Mouse (Mus musculus) stomach, embryonic 15.5 days (tissue): ENCODE measurements around the gene Irf4. TPM values are rescaled to one million over a fixed set of nuclear protein-coding genes. Genes with fewer than 3 reads are reported as not detected.

ENCODE experiments used
- ATAC-seq: fragments of 200-750 bp; cut with Nextera tagmentation; 2 replicates; pipeline ENCODE4 v1.8.0; 2017; ENCODE audit warnings: low read depth, moderate number of reproducible peaks, moderate TSS enrichment; ENCODE audit not compliant: insufficient read depth, low FRiP score
- H3K27ac ChIP-seq: fragments of 300-500 bp; sonication (generic); 2 replicates; pipeline ENCODE4 v1.5.1; 2015; ENCODE audit warnings: mild to moderate bottlenecking, inconsistent platforms
- H3K27me3 ChIP-seq: fragments of 300-500 bp; sonication (generic); replicated peaks from 2 replicates; pipeline ENCODE4 v1.6.1; 2015; ENCODE audit warnings: inconsistent platforms
- H3K36me3 ChIP-seq: fragments of 300-500 bp; sonication (generic); 2 replicates; pipeline ENCODE4 v1.6.1; 2015; ENCODE audit warnings: inconsistent platforms
- H3K4me1 ChIP-seq: fragments of 300-500 bp; sonication (generic); 2 replicates; pipeline ENCODE4 v1.6.1; 2015; ENCODE audit warnings: inconsistent platforms
- H3K4me2 ChIP-seq: fragments of 300-500 bp; sonication (generic); 2 replicates; pipeline ENCODE4 v1.6.1; 2015; ENCODE audit warnings: mild to moderate bottlenecking, inconsistent platforms
- H3K4me3 ChIP-seq: fragments of 300-500 bp; sonication (generic); replicated peaks from 2 replicates; pipeline ENCODE4 v1.5.1; 2015; ENCODE audit warnings: inconsistent platforms
- H3K9ac ChIP-seq: fragments of 300-500 bp; sonication (generic); 2 replicates; pipeline ENCODE4 v1.6.1; 2015; ENCODE audit warnings: inconsistent platforms
- H3K9me3 ChIP-seq: fragments of 300-500 bp; sonication (generic); 2 replicates; pipeline ENCODE4 v1.6.1; 2016; ENCODE audit warnings: inconsistent platforms
- WGBS: fragments of 180-500 bp; shearing (Covaris S2); methylation state at CpG from one replicate; pipeline ENCODE4 v1.1.7; 2015; 5-methylcytosine and 5-hydroxymethylcytosine counted together
- polyA plus RNA-seq: library from polyadenylated mRNA; unstranded; fragments of >200 nt; fragmentation: Nextera tagmentation; extraction: Ambion mirVana; gene quantifications from 2 replicates; pipeline ENCODE4 v1.2.1, GENCODE M21; 2015

Irf4 gene
- 0.06 and 0.09 TPM in 2 replicates for polyA plus RNA-seq

DNA sequence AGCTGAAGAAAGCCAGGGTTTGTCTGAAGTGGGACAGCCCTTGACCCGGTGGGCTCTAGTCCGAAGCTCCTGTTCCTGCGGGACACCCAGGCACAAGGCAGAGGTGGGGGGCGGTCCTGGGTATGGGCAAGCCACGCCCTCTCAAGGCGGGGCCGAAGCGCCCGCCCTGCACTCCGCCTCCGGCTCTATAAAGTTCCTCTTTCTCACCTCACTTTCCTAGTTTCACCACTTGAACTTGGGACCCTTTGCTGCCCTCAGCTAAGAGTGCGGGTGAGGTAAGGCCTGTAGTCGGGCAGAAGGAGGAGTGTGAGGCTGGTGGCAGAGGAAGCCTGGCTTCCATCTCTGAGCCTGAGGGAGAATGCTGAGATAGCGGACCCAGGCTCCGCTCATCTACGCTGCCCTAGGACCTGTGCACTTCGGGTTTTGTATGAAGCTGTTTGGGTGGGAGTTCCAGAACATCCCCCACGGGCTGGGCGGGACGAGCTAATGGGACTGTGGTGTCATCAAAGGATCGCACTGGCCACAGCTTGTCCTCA lies at the start of gene Irf4:
Gene Irf4 (plus strand): TSS at position 206 of the 536 bp plus-strand sequence.
- H3K27ac ChIP-seq, result no peak within 1 kb of the TSS
- peak within 1 kb of the TSS; percentile 83 for H3K4me2 ChIP-seq
- H3K4me3 ChIP-seq, result peak within 1 kb of the TSS; percentile 42
- H3K36me3 ChIP-seq, result no peaks in the 10 kb centered on the region
- no peaks in the 10 kb centered on the region for H3K9me3 ChIP-seq
- H3K4me1 ChIP-seq, result peaks cover 19% of the 10 kb centered on the region
- WGBS, result 2% methylated on average over 21 of the region's 21 CpGs
- peaks cover 39% of the 10 kb centered on the region for H3K27me3 ChIP-seq
- no peak within 1 kb of the TSS for H3K9ac ChIP-seq
- peak; percentile 84 for ATAC-seq

DNA sequence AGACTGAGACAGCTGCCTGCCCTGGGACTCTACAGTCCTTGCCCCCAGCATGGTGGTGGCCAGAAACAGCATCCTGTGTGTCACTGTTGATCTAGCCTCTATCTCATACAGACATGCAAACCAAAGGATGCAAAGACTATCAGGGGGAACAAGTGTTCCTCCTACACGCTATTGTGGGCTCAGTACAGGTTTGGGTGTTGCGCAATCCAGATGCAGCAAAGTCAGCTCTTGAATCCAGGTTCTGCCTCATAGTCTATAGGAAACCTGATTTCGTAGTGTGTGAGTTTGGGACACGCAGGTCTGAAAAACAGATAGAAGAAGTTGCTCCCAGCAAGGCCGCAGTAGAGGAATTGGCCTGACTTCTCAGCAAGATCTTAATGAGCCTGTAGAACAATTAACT lies 46.3 kb upstream of the Irf4 start:
- H3K36me3 ChIP-seq, result no peaks in the 10 kb centered on the region
- H3K27ac ChIP-seq, result no peak overlapping the region
- no peak overlapping the region for H3K4me3 ChIP-seq
- 92% methylated on average over 5 of the region's 5 CpGs for WGBS
- no peak for ATAC-seq
- no peaks in the 10 kb centered on the region for H3K27me3 ChIP-seq
- H3K4me1 ChIP-seq, result no peaks in the 10 kb centered on the region
- H3K9ac ChIP-seq, result no peak overlapping the region
- H3K9me3 ChIP-seq, result no peaks in the 10 kb centered on the region
- H3K4me2 ChIP-seq, result no peak overlapping the region

DNA sequence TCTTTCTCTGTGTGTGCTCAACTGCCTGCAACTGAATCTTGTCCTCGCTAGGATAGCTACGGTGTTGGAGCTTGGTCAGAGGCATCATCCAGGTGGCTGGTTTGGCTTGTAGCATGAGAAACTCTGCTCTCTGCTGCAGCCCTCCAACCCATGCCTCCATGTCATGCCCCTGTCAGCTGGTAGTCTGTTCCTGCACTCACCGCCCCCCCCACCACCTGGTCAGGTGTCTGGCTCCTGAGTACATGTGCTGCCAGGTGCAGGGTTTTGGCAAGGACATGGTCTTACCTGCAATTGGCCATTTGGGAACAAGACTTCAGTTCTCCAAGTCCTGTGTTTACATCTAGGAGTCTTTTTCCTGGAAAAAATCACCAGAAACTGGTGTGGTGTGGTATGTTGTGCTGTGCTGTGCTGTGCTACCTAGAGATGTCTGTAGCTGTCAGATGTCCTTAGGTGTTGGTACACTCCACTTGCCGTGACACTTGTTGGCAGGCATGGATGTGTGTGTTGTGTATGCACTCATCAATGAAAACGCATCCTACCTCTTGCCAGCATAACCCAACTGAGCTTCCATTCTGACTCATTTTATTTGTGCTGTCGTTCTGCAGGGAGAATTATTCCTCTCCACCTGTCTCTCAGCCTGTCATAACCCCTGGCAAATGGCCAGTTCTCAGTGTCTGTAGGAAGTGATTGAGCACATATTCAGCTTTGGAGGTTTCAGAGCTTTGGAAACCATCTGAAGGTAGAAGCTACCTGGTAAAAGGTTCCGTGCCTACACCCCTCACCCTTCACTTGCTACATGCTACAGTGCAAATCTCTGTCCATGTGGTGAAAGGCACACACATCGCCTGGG lies 44.6 kb upstream of the Irf4 start:
- Histone ChIP-seq H3K27ac (no peak overlapping the region), H3K36me3 (no peaks in the 10 kb centered on the region), H3K4me1 (no peaks in the 10 kb centered on the region), H3K27me3 (no peaks in the 10 kb centered on the region), H3K9me3 (no peaks in the 10 kb centered on the region), H3K9ac (no peak overlapping the region), H3K4me3 (no peak overlapping the region), H3K4me2 (no peak overlapping the region)
- no peak for ATAC-seq
- 83% methylated on average over 8 of the region's 8 CpGs for WGBS

DNA sequence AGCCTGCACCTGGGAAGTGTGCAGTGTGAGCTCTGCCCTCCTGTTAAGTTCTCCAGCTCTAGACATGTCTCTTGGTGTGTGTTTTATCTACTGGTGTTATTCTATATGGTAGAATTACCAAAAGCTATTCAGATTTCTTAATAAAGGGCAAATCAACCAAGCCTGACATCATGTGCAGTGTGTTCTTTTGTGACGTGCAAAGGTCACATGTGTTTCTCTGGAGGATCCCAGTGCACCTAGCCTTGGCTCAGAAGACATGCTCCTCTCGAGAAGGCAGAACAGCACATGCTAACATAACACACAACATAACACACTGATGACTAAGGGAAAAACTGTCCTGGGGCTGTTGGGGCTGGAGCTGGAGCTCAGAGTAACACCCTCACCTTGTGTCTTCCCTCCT lies 38.0 kb upstream of the Irf4 start:
- 84% methylated on average over 2 of the region's 2 CpGs for WGBS
- no peaks in the 10 kb centered on the region for H3K36me3 ChIP-seq
- H3K27me3 ChIP-seq, result no peaks in the 10 kb centered on the region
- no peak overlapping the region for H3K4me3 ChIP-seq
- no peak overlapping the region for H3K9ac ChIP-seq
- H3K4me1 ChIP-seq, result no peaks in the 10 kb centered on the region
- no peak overlapping the region for H3K27ac ChIP-seq
- H3K4me2 ChIP-seq, result no peak overlapping the region
- H3K9me3 ChIP-seq, result no peaks in the 10 kb centered on the region
- no peak for ATAC-seq

DNA sequence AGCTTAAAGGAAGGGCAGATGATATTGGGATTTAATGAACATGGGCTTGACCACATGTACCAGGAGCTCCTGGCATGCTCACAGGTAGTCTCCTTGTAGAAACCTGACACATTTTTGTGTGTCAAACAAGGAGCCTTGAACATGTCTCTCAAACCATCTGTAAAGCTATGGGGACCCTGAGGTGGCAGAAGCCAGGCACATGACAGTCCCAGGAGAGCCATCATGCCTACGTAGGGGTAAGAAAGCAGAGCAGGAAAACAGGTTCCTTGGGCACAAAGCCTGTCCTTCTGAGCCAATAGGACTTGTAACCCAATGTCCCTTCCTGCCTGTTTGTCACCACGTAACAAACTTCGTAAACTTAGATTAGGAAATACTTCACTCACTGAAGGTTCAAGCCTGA lies 37.3 kb upstream of the Irf4 start:
- Histone ChIP-seq H3K9ac (no peak overlapping the region), H3K4me1 (no peaks in the 10 kb centered on the region), H3K4me3 (no peak overlapping the region), H3K9me3 (no peaks in the 10 kb centered on the region), H3K27ac (no peak overlapping the region), H3K27me3 (no peaks in the 10 kb centered on the region), H3K36me3 (no peaks in the 10 kb centered on the region), H3K4me2 (no peak overlapping the region)
- no peak for ATAC-seq
- whole genome bisulfite sequencing, result 90% methylated on average over 3 of the region's 3 CpGs

DNA sequence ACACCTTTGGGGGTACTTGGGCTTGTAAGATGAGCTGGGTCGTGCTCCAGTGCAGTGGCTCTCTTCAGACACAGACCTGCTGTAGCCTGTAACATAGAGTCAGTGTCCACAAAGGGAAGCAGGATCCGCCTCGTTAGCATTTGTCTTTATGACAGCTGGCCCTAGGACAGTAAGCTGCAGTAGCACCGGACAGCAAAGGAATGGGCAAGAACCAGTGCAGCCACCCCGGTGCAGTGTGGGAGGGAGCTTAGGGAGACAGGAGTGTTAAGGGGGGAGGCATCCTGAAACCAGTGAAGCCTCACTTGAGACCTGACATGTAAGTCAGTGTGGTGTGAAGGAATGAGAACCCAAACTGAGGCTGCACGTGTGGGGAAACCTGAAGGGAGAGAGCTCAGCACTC lies 36.7 kb upstream of the Irf4 start:
- no peak overlapping the region for H3K4me2 ChIP-seq
- no peaks in the 10 kb centered on the region for H3K36me3 ChIP-seq
- WGBS, result 68% methylated on average over 6 of the region's 6 CpGs
- no peak overlapping the region for H3K9ac ChIP-seq
- H3K27me3 ChIP-seq, result no peaks in the 10 kb centered on the region
- no peak overlapping the region for H3K4me3 ChIP-seq
- H3K9me3 ChIP-seq, result no peaks in the 10 kb centered on the region
- ATAC-seq, result no peak
- no peak overlapping the region for H3K27ac ChIP-seq
- H3K4me1 ChIP-seq, result no peaks in the 10 kb centered on the region

DNA sequence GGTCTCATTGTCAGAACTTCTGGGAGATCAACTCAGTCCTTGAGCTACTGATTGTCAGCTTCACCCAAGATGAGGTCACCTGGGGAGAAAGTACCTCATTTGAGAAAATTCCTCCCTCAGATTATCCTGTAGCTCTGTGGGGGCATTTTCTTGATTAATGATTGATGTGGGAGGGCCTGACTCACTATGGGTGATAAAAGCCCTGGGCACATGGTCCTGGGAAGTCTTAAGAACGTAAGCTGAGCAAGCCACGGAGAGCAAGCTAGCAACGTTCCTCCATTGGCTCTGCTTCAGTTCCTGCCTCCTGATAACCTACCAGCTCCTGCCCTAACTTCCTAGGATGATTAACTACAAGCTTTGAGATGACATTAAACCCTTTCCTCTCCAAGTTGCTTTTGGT lies 35.4 kb upstream of the Irf4 start:
- H3K27ac ChIP-seq, result no peak overlapping the region
- no peaks in the 10 kb centered on the region for H3K9me3 ChIP-seq
- H3K4me3 ChIP-seq, result no peak overlapping the region
- H3K36me3 ChIP-seq, result no peaks in the 10 kb centered on the region
- H3K27me3 ChIP-seq, result no peaks in the 10 kb centered on the region
- WGBS, result 55% methylated on average over 3 of the region's 3 CpGs
- no peak for ATAC-seq
- H3K4me1 ChIP-seq, result no peaks in the 10 kb centered on the region
- no peak overlapping the region for H3K4me2 ChIP-seq
- no peak overlapping the region for H3K9ac ChIP-seq

DNA sequence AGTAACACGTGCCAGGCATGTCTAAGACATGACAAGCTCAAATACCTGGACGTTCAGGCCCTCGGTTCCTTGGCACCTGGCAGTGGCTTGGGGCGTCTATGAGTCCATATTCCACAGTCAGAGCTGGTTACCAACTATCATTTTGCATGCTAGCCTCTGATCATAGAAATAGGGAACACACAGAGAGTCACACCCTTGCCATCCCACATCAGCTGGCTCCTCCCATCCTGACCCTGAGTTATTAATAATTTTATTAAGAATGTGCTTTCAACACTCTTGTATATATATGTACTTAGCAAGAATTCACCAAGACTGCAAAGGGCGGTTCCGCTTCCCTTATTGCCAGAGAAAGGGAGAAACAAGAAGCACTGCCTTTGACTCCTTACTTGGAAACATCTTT lies 34.5 kb upstream of the Irf4 start:
- H3K27ac ChIP-seq, result no peak overlapping the region
- H3K9ac ChIP-seq, result no peak overlapping the region
- H3K4me3 ChIP-seq, result no peak overlapping the region
- no peaks in the 10 kb centered on the region for H3K9me3 ChIP-seq
- WGBS, result 79% methylated on average over 6 of the region's 6 CpGs
- no peaks in the 10 kb centered on the region for H3K36me3 ChIP-seq
- ATAC-seq, result no peak
- H3K4me2 ChIP-seq, result no peak overlapping the region
- H3K4me1 ChIP-seq, result no peaks in the 10 kb centered on the region
- H3K27me3 ChIP-seq, result no peaks in the 10 kb centered on the region

DNA sequence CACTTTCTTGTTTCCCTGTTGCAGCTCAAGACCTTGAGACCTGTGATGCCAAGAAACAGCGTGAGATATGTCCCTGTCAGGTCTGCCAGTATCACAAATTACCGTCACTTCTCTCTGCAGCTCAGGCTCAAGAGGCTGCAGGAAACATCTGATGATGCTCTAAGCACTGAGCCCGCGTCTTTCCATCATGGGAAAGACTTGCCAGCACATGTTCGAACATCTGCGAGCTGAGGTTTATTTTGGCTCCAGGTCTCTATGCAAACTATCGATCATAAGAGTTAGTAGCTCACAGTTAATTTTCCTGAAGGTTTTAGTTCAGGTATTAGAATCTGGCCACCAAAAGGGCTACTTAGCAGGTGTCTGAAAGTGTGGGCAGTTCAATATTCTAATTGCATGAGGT lies 34.0 kb upstream of the Irf4 start:
- Histone ChIP-seq H3K9me3 (no peaks in the 10 kb centered on the region), H3K27me3 (no peaks in the 10 kb centered on the region), H3K4me1 (no peaks in the 10 kb centered on the region), H3K27ac (no peak overlapping the region), H3K4me3 (no peak overlapping the region), H3K36me3 (no peaks in the 10 kb centered on the region), H3K4me2 (no peak overlapping the region), H3K9ac (no peak overlapping the region)
- no peak for ATAC-seq
- WGBS, result 85% methylated on average over 7 of the region's 7 CpGs

DNA sequence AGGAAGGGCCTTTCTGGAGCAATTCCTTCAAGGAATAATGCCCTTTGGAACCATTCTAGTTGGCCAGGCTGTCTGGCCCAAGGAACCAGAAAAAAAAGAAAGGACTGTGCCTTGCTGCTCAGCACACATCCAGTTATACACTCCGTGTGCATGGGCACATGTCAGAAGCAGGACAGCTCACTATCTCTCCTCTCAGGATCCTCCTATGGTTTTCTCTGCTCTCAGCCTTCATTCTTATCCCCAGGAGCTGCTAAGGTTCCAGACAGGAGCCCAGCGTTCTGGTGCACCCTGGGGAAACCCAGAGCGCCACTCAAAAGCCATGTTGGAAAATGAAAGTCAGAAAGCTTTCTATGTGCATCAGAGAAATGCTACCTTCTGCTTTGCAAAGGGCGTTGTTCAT lies 33.5 kb upstream of the Irf4 start:
- H3K4me2 ChIP-seq, result no peak overlapping the region
- H3K4me1 ChIP-seq, result no peaks in the 10 kb centered on the region
- H3K9me3 ChIP-seq, result no peaks in the 10 kb centered on the region
- H3K4me3 ChIP-seq, result no peak overlapping the region
- no peaks in the 10 kb centered on the region for H3K27me3 ChIP-seq
- no peak overlapping the region for H3K27ac ChIP-seq
- ATAC-seq, result no peak
- H3K36me3 ChIP-seq, result no peaks in the 10 kb centered on the region
- 85% methylated on average over 4 of the region's 4 CpGs for WGBS
- no peak overlapping the region for H3K9ac ChIP-seq

DNA sequence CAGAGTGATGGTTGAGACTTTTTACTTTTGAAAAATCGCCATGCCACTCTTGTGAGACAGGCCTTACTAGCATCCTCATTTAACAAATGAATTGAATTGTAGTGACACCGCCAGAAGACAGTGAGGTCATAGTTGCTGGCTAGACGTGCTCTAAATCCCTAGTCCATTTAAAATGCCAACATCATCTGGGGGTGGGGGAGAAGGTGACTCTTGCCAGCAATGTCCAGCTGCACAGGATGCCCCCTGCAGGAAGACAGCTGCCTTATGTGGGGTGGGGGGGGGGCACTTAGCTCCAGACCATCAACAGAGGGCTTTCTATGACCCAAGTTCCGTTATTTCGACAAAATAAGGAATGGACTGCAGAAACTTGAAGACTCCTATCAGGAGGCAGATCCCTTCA lies 32.4 kb upstream of the Irf4 start:
- no peak overlapping the region for H3K27ac ChIP-seq
- no peaks in the 10 kb centered on the region for H3K27me3 ChIP-seq
- no peak for ATAC-seq
- H3K9ac ChIP-seq, result no peak overlapping the region
- no peak overlapping the region for H3K4me2 ChIP-seq
- H3K36me3 ChIP-seq, result no peaks in the 10 kb centered on the region
- no peak overlapping the region for H3K4me3 ChIP-seq
- whole genome bisulfite sequencing, result 61% methylated on average over 5 of the region's 5 CpGs
- H3K9me3 ChIP-seq, result no peaks in the 10 kb centered on the region
- H3K4me1 ChIP-seq, result no peaks in the 10 kb centered on the region

DNA sequence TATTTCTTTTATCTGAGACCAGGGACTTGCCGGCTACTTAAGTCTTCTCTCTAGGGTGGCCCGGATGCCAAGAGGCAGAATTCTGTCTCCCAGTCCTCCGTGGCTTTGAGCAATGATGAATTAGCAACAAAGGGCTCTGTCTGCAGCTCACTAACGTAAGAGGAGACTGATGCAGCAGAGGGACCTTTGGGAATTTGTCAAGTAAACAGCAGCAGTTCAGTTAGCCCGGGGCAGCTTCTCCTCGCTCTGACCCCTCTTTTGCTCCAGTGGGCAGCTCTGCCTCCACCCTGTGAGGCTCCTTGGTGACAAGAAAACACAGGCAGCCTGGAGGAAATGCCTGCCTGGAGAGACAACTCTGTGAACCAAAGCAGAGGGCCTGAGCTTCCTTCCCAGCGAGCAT lies 26.4 kb upstream of the Irf4 start:
- Histone ChIP-seq H3K9ac (no peak overlapping the region), H3K9me3 (no peaks in the 10 kb centered on the region), H3K27ac (no peak overlapping the region), H3K4me3 (no peak overlapping the region), H3K27me3 (no peaks in the 10 kb centered on the region), H3K36me3 (no peaks in the 10 kb centered on the region), H3K4me2 (no peak overlapping the region), H3K4me1 (peaks cover 6% of the 10 kb centered on the region; the same call in 1 of the 2 replicates)
- ATAC-seq, result no peak
- 11% methylated on average over 7 of the region's 7 CpGs for WGBS
